Mouse (Mus musculus) CH12.LX (cell line): ENCODE measurements at regions not wholly inside any gene's neighbourhood (a gene's known extent, or its start where the extent isn't known, plus 50 kb on each side); places are given as distances from the start of the nearest gene placed in this dataset.

ENCODE experiments used
- DNase-seq: peaks from one replicate; pipeline ENCODE4 v3.0.0-alpha.2; 2013; ENCODE audit errors: extremely low read depth
- H3K27ac ChIP-seq: 2 replicates; pipeline ENCODE4 v1.5.1; 2012; ENCODE audit warnings: low read depth, mild to moderate bottlenecking, control low read depth, moderate library complexity; ENCODE audit not compliant: insufficient read depth
- H3K27me3 ChIP-seq: replicated peaks from 2 replicates; pipeline ENCODE3; 2012; ENCODE audit warnings: inconsistent platforms
- H3K36me3 ChIP-seq, 2 experiments: replicated peaks in 1 of 2; 2 replicates each; pipeline versions ENCODE3 to v1.6.1; 2012; ENCODE audit warnings: inconsistent platforms in 1 of 2, low read length in 1 of 2, mild to moderate bottlenecking in 1 of 2, mixed read lengths in 1 of 2, moderate library complexity in 1 of 2; ENCODE audit not compliant: control insufficient read depth in 1 of 2, insufficient read depth in 1 of 2
- H3K4me1 ChIP-seq, 2 experiments: 2 replicates each; pipeline ENCODE4 v1.6.1; 2012; ENCODE audit warnings: inconsistent platforms in 1 of 2, moderate library complexity in 1 of 2; ENCODE audit not compliant: insufficient read depth in 2 of 2, control insufficient read depth in 1 of 2
- H3K4me2 ChIP-seq: 2 replicates; pipeline ENCODE4 v1.6.1; 2012; ENCODE audit warnings: low read depth, mild to moderate bottlenecking, control low read depth; ENCODE audit not compliant: poor library complexity, insufficient read depth, severe bottlenecking
- H3K4me3 ChIP-seq, 3 experiments: fragments of 150-350 bp in 1 of 3; sonication (generic) in 1 of 3; replicated peaks in 1 of 3; 2 replicates each; pipeline versions ENCODE3 to v1.5.1; 2011 to 2012; ENCODE audit warnings: low read depth in 2 of 3, low read length in 2 of 3, mild to moderate bottlenecking in 2 of 3, moderate library complexity in 2 of 3, control low read depth in 1 of 3, improper control_type of control experiment in 1 of 3, inconsistent platforms in 1 of 3, mixed read lengths in 1 of 3; ENCODE audit not compliant: poor library complexity in 1 of 3
- H3K79me2 ChIP-seq: replicated peaks from 2 replicates; pipeline ENCODE4 v1.6.1; 2012; ENCODE audit warnings: mild to moderate bottlenecking, moderate library complexity; ENCODE audit not compliant: control insufficient read depth, poor library complexity, insufficient read depth, severe bottlenecking; ENCODE audit errors: extremely low read depth
- H3K9ac ChIP-seq: 2 replicates; pipeline ENCODE4 v1.6.1; 2012; ENCODE audit warnings: low read depth, mild to moderate bottlenecking, control low read depth, moderate library complexity; ENCODE audit not compliant: insufficient read depth
- H3K9me3 ChIP-seq: replicated peaks from 2 replicates; pipeline ENCODE3; 2012; ENCODE audit warnings: low read length, inconsistent platforms, mixed read lengths
- BHLHE40 ChIP-seq: IDR thresholded peaks from 2 replicates; pipeline ENCODE4 v1.6.1; 2011; ENCODE audit warnings: mild to moderate bottlenecking, low read depth, low read length, improper control_type of control experiment
- CHD2 ChIP-seq: IDR thresholded peaks from 2 replicates; pipeline ENCODE4 v1.6.1; 2011; ENCODE audit warnings: low read length, improper control_type of control experiment
- E2F4 ChIP-seq: IDR thresholded peaks from 2 replicates; pipeline ENCODE4 v1.6.1; 2011; ENCODE audit warnings: low read depth, low read length, improper control_type of control experiment; ENCODE audit not compliant: insufficient replicate concordance
- ELF1 ChIP-seq: IDR thresholded peaks from 2 replicates; pipeline ENCODE4 v1.6.1; 2014; ENCODE audit warnings: low read depth, mild to moderate bottlenecking, inconsistent platforms, low read length, improper control_type of control experiment
- GABPA ChIP-seq: IDR thresholded peaks from 2 replicates; pipeline ENCODE4 v1.6.1; 2012; ENCODE audit warnings: low read depth, low read length, improper control_type of control experiment, inconsistent platforms; ENCODE audit not compliant: insufficient replicate concordance
- HCFC1 ChIP-seq: IDR thresholded peaks from 2 replicates; pipeline ENCODE4 v1.6.1; 2012; ENCODE audit warnings: low read depth, mild to moderate bottlenecking, inconsistent platforms, low read length, improper control_type of control experiment
- JUN ChIP-seq: IDR thresholded peaks from 2 replicates; pipeline ENCODE4 v1.6.1; 2011; ENCODE audit warnings: low read depth, mild to moderate bottlenecking, low read length, improper control_type of control experiment, moderate library complexity; ENCODE audit not compliant: insufficient read depth
- MAFK ChIP-seq: IDR thresholded peaks from 2 replicates; pipeline ENCODE4 v1.6.1; 2011; ENCODE audit warnings: low read length, improper control_type of control experiment; ENCODE audit not compliant: insufficient replicate concordance
- MAX ChIP-seq: IDR thresholded peaks from 2 replicates; pipeline ENCODE4 v1.6.1; 2011; ENCODE audit warnings: low read length, improper control_type of control experiment
- MYC ChIP-seq: IDR thresholded peaks from 2 replicates; pipeline ENCODE4 v1.6.1; 2011; ENCODE audit warnings: low read depth, mild to moderate bottlenecking, improper control_type of control experiment, low read length
- NELFE ChIP-seq: IDR thresholded peaks from 2 replicates; pipeline ENCODE4 v1.6.1; 2011; ENCODE audit warnings: low read depth, low read length, improper control_type of control experiment
- POLR2AphosphoS2 ChIP-seq: IDR thresholded peaks from 2 replicates; pipeline ENCODE4 v1.6.1; 2011; ENCODE audit warnings: low read depth, low read length, improper control_type of control experiment
- RAD21 ChIP-seq: IDR thresholded peaks from 2 replicates; pipeline ENCODE4 v1.6.1; 2011; ENCODE audit warnings: low read depth, mild to moderate bottlenecking, low read length, improper control_type of control experiment, moderate library complexity
- SIN3A ChIP-seq: IDR thresholded peaks from 2 replicates; pipeline ENCODE4 v1.6.1; 2012; ENCODE audit warnings: low read length, improper control_type of control experiment, inconsistent platforms
- TBP ChIP-seq: conservative IDR thresholded peaks from 2 replicates; pipeline ENCODE4 v1.6.1; 2011; ENCODE audit warnings: low read depth, low read length, improper control_type of control experiment
- TCF12 ChIP-seq: IDR thresholded peaks from 2 replicates; pipeline ENCODE4 v1.6.1; 2014; ENCODE audit warnings: low read depth, mild to moderate bottlenecking, inconsistent platforms, low read length, improper control_type of control experiment
- ZC3H11A ChIP-seq: IDR thresholded peaks from 2 replicates; pipeline ENCODE4 v1.6.1; 2012; ENCODE audit warnings: low read depth, mild to moderate bottlenecking, inconsistent platforms, low read length, improper control_type of control experiment
- dilution Hi-C: fragments of 300-500 bp; cut with MboI; formaldehyde crosslinking; loops from 2 replicates; pipeline ENCODE4 v1.14.3; 2020; ENCODE audit warnings: low sequenced_read_pairs; ENCODE audit not compliant: extremely low pct_unique_long_range_greater_than_20kb, extremely low pct_ligation_motif_present
- in situ Hi-C: fragments of 300-500 bp; cut with MboI; formaldehyde crosslinking; loops from 3 replicates; pipeline ENCODE4 v1.14.3; 2019; ENCODE audit warnings: low sequenced_read_pairs, low pct_ligation_motif_present, low pct_unique_long_range_greater_than_20kb, mixed read lengths

DNA sequence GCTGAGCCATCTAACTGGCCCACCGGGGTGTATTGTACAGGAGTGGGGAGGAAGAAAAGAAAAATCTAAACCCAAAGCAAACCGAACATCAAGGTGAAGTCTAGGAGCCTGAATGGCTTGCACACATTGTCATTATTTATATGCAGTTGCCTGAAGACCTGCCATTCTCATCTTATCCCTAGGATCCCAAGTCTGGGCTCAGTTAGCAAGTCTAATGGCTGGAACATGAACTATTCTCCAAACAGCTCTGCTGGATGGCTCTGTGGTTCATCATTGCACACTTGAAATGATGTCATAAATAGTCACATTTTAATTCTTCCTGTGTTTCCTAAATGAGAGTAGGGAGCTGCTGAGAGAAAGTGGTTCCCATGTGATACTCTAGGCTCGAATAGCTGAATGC is 219.6 kb upstream of the Mpped2 start:
- in situ Hi-C loops: no loop called here
- dilution Hi-C loops: no loop called here
- no peaks in the 10 kb centered on the region for H3K27me3 ChIP-seq
- DNase-seq: no peak
- H3K4me1 ChIP-seq: no peaks in the 10 kb centered on the region
- TF ChIP-seq JUN: no peak
- no peak for TF ChIP-seq BHLHE40
- TF ChIP-seq CHD2: no peak
- no peak for TF ChIP-seq MYC
- no peak for TF ChIP-seq SIN3A
- TF ChIP-seq POLR2AphosphoS2: no peak
- no peak for TF ChIP-seq ELF1
- no peak for TF ChIP-seq NELFE
- TF ChIP-seq E2F4: no peak
- no peak for TF ChIP-seq RAD21
- no peak for TF ChIP-seq ZC3H11A
- no peak for TF ChIP-seq TCF12
- no peak for TF ChIP-seq MAX
- no peak for TF ChIP-seq MAFK
- TF ChIP-seq GABPA: no peak
- TF ChIP-seq TBP: no peak
- no peak overlapping the region for H3K4me2 ChIP-seq
- peaks cover 49% of the 10 kb centered on the region for H3K9me3 ChIP-seq
- no peaks in the 10 kb centered on the region for H3K79me2 ChIP-seq
- no peak overlapping the region for H3K4me3 ChIP-seq
- H3K9ac ChIP-seq: no peak overlapping the region
- no peak overlapping the region for H3K27ac ChIP-seq
- H3K36me3 ChIP-seq: no peaks in the 10 kb centered on the region

DNA sequence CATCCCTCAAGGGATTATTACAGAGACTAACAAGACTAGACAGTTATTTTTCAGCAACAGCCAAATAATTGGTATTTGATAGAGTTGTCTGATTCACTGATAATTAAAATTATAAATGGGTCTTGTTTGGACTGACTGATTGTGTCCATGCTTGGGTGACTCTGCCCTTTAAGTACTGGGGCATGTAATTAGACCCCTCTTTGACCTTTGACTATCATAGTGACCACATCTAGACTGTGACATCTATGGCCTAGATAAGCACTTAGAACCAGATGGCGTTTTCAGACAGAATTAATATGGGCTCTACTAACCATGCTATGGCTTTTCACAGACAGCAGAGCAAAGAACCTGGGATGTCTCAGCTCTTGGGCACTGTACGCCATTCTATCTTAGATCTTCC is 215.1 kb upstream of the Mpped2 start:
- H3K79me2 ChIP-seq: no peaks in the 10 kb centered on the region
- H3K4me3 ChIP-seq: no peak overlapping the region
- no peak for DNase-seq
- H3K4me2 ChIP-seq: no peak overlapping the region
- H3K27me3 ChIP-seq: no peaks in the 10 kb centered on the region
- H3K4me1 ChIP-seq: no peaks in the 10 kb centered on the region
- H3K36me3 ChIP-seq: no peaks in the 10 kb centered on the region
- no peak overlapping the region for H3K9ac ChIP-seq
- TF ChIP-seq HCFC1: no peak
- no peak overlapping the region for H3K27ac ChIP-seq
- H3K9me3 ChIP-seq: peaks cover 39% of the 10 kb centered on the region
- in situ Hi-C loops (no loop called here), dilution Hi-C loops (no loop called here)
